Mouse (Mus musculus): ENCODE measurements at regions not wholly inside any gene's neighbourhood (a gene's known extent, or its start where the extent isn't known, plus 50 kb on each side); places are given as distances from the start of the nearest gene placed in this dataset.

DNA sequence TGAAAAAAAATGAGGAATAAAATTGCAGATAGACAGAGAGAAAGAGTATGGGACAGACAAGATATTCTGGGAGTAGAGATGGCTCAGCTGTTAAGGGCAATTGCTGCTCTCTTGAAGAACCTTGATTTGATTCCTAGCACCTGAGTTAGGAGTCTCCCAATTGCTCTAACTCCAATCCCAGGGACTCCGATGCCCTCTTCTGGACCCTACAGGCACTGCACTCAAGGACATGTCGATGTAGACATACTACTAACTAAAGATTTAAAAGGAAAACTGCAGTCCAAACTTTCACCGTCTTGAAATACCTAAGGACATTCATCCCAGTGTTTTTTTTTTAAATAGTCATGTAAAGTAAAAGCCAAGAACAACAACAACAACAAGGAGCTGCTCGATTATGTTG is 189.0 kb downstream of the Cyp26b1 start:
- Histone ChIP-seq H3K9ac (ENCODE audit: control insufficient read depth, low read depth, low read length, poor library complexity, severe bottlenecking) (no peak overlapping the region), H3K9me3 (replicated peaks; ENCODE audit: insufficient read depth, low read length) (no peaks in the 10 kb centered on the region), H3K4me3 (ENCODE audit: control insufficient read depth in 1 of 2, insufficient read depth in 1 of 2, low read depth in 2 of 2, low read length in 2 of 2) (no peak overlapping the region), H3K79me2 (ENCODE audit: control insufficient read depth, insufficient read depth, low read length, poor library complexity) (no peaks in the 10 kb centered on the region), H3K27me3 (ENCODE audit: control insufficient read depth in 1 of 2, insufficient read depth in 2 of 2, low read length in 2 of 2) (no peaks in the 10 kb centered on the region), H3K27ac (ENCODE audit: control insufficient read depth, low read depth, low read length) (no peak overlapping the region), H3K4me1 (ENCODE audit: control insufficient read depth in 1 of 2, insufficient read depth in 2 of 2, low read length in 2 of 2) (no peaks in the 10 kb centered on the region), H3K36me3 (ENCODE audit: control insufficient read depth in 1 of 2, insufficient read depth in 2 of 2, low read length in 2 of 2) (no peaks in the 10 kb centered on the region)
- DNase-seq (ENCODE audit: low read depth, low spot score), result peak; percentile 35
- TF ChIP-seq USF2 (IDR thresholded peaks at IDR 0.05; ENCODE audit: borderline replicate concordance in 1 of 2, insufficient read depth in 1 of 2, low read depth in 1 of 2, low read length in 2 of 2) (no peak), TCF12 (IDR thresholded peaks at IDR 0.05; ENCODE audit: low read depth, low read length) (no peak), CHD1 (IDR thresholded peaks at IDR 0.05; ENCODE audit: low read depth, low read length) (no peak), JUND (IDR thresholded peaks at IDR 0.05; ENCODE audit: low read depth, low read length) (no peak), RAD21 (IDR thresholded peaks at IDR 0.05; ENCODE audit: low read depth, low read length) (peak; percentile 50), SMC3 (IDR thresholded peaks at IDR 0.05; ENCODE audit: low read depth, low read length) (peak; percentile 69), CTCF (IDR thresholded peaks at IDR 0.05 in 2 of 3, conservative IDR thresholded peaks at IDR 0.05 in 1 of 3; ENCODE audit: control insufficient read depth in 1 of 3, insufficient read depth in 1 of 3, low read depth in 2 of 3, low read length in 3 of 3, poor library complexity in 1 of 3, severe bottlenecking in 1 of 3) (peak; percentile 49 to 54 (median 53)), ZC3H11A (IDR thresholded peaks at IDR 0.05; ENCODE audit: low read depth, low read length) (peak; percentile 27; the same call in 1 of the 2 replicates)

DNA sequence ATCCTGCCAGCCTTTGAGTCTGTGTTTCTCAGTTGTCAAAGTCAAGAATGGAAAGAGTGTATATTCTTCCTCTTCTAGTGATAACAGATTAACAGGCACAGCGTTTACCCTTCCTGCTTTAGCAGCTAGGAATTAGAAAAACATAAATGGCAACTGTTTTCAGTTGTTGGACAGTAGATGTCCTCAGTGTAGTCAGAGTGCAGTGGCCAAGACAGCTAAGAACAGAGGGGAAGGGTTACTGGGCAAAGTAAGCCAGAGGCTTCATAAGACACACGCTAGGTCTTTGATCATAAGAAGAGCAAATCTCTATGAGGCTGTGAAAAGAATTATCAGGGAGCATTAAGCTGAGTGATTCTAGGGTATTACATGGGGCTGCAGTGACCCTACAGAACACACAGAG is 191.3 kb downstream of the Cyp26b1 start:
- DNase-seq (ENCODE audit: low read depth, low spot score), result no peak
- TF ChIP-seq RCOR1 (IDR thresholded peaks at IDR 0.05; ENCODE audit: low read depth, low read length) (no peak), NRF1 (IDR thresholded peaks at IDR 0.05; ENCODE audit: insufficient read depth, low read depth, low read length, poor library complexity, severe bottlenecking) (no peak), MEF2A (IDR thresholded peaks at IDR 0.05; ENCODE audit: extremely low read depth, insufficient replicate concordance, low read depth, low read length, poor library complexity, severe bottlenecking) (no peak), SMC3 (IDR thresholded peaks at IDR 0.05; ENCODE audit: low read depth, low read length) (no peak), MYC (IDR thresholded peaks at IDR 0.05; ENCODE audit: low read depth, low read length) (no peak), RAD21 (IDR thresholded peaks at IDR 0.05; ENCODE audit: low read depth, low read length) (no peak), UBTF (IDR thresholded peaks at IDR 0.05; ENCODE audit: borderline replicate concordance, insufficient read depth, low read depth, low read length) (no peak), TAL1 (IDR thresholded peaks at IDR 0.05; ENCODE audit: low read length) (no peak), MXI1 (IDR thresholded peaks at IDR 0.05; ENCODE audit: low read depth, low read length) (no peak), MAFK (IDR thresholded peaks at IDR 0.05; ENCODE audit: borderline replicate concordance, low read depth, low read length) (no peak), ZKSCAN1 (IDR thresholded peaks at IDR 0.05; ENCODE audit: low read depth, low read length) (no peak), BHLHE40 (IDR thresholded peaks at IDR 0.05; ENCODE audit: borderline replicate concordance, low read depth, low read length) (no peak), POLR2AphosphoS2 (IDR thresholded peaks at IDR 0.05; ENCODE audit: low read length) (no peak)
- H3K4me3 ChIP-seq (ENCODE audit: control insufficient read depth in 1 of 2, insufficient read depth in 1 of 2, low read depth in 2 of 2, low read length in 2 of 2), result no peak overlapping the region
- no peaks in the 10 kb centered on the region for H3K4me1 ChIP-seq (ENCODE audit: control insufficient read depth in 1 of 2, insufficient read depth in 2 of 2, low read length in 2 of 2)
- no peaks in the 10 kb centered on the region for H3K36me3 ChIP-seq (ENCODE audit: control insufficient read depth in 1 of 2, insufficient read depth in 2 of 2, low read length in 2 of 2)
- H3K9ac ChIP-seq (ENCODE audit: control insufficient read depth, low read depth, low read length, poor library complexity, severe bottlenecking), result no peak overlapping the region
- no peaks in the 10 kb centered on the region for H3K79me2 ChIP-seq (ENCODE audit: control insufficient read depth, insufficient read depth, low read length, poor library complexity)
- H3K27me3 ChIP-seq (ENCODE audit: control insufficient read depth in 1 of 2, insufficient read depth in 2 of 2, low read length in 2 of 2), result peaks cover 0 to 2% of the 10 kb centered on the region in 2 experiments; a peak in 2 of 4 replicates
- H3K9me3 ChIP-seq (replicated peaks; ENCODE audit: insufficient read depth, low read length), result no peaks in the 10 kb centered on the region
- H3K27ac ChIP-seq (ENCODE audit: control insufficient read depth, low read depth, low read length), result no peak overlapping the region
